Mouse (Mus musculus) brain, embryonic 14.5 days (tissue): ENCODE data around the gene Pcsk2. TPM values are rescaled to one million over a fixed set of nuclear protein-coding genes. Genes with fewer than 3 reads are reported as not detected.
A peak's percentile ranks its signal among the peaks of the same experiment; 100 is the strongest.

ENCODE experiments used
- DNase-seq: peaks from one replicate; pipeline ENCODE4 v3.0.0-alpha.2; 2011; ENCODE audit warnings: low read depth
- CTCF ChIP-seq: fragments of 200-500 bp; IDR thresholded peaks from 2 replicates; pipeline ENCODE4 v1.5.1; 2012; ENCODE audit warnings: inconsistent platforms, mild to moderate bottlenecking, moderate library complexity, borderline replicate concordance; ENCODE audit not compliant: insufficient read depth, insufficient read length; ENCODE audit errors: extremely low read depth
- POLR2A ChIP-seq: fragments of 200-500 bp; IDR thresholded peaks from 2 replicates; pipeline ENCODE4 v1.6.1; 2012; ENCODE audit warnings: mild to moderate bottlenecking, inconsistent platforms, borderline replicate concordance; ENCODE audit not compliant: poor library complexity, insufficient read depth, insufficient read length, severe bottlenecking; ENCODE audit errors: extremely low read depth
- polyA plus RNA-seq: library from polyadenylated mRNA; depleted of rRNA; stranded (reverse); fragments of >200 nt; gene quantifications from 2 replicates; pipeline ENCODE4 v1.2.3, GENCODE M21; 2012

The Pcsk2 gene
- polyA plus RNA-seq, 1 experiment: 25.7 TPM

- TF ChIP-seq CTCF (no peak), POLR2A (no peak)
- DNase-seq: no peak
Measured at GRCm38 (mm10) chr2:143852295-143853275, 306.6 kb downstream of the Pcsk2 start.

- no peak for DNase-seq
- TF ChIP-seq CTCF: no peak
- TF ChIP-seq POLR2A: no peak
Measured at GRCm38 (mm10) chr2:143853447-143853846, 307.5 kb downstream of the Pcsk2 start.

GRCm38 (mm10) chr2:143859166-143859565 lies 313.2 kb downstream of the Pcsk2 start:
- TF ChIP-seq CTCF (no peak), POLR2A (no peak)
- DNase-seq: no peak

GRCm38 (mm10) chr2:143862484-143863231 lies 316.7 kb downstream of the Pcsk2 start, which contains the start of gene Bfsp1:
Gene Bfsp1 (minus strand): TSS chr2:143863173.
- peak; percentile 52; the same call in 1 of the 2 replicates for TF ChIP-seq POLR2A
- no peak for TF ChIP-seq CTCF
- peak; percentile 83 for DNase-seq

GRCm38 (mm10) chr2:143864600-143864999 lies 318.6 kb downstream of the Pcsk2 start:
- TF ChIP-seq POLR2A (no peak), CTCF (no peak)
- DNase-seq: no peak
